Mouse (Mus musculus): ENCODE results near the gene Ttc8.

DNA sequence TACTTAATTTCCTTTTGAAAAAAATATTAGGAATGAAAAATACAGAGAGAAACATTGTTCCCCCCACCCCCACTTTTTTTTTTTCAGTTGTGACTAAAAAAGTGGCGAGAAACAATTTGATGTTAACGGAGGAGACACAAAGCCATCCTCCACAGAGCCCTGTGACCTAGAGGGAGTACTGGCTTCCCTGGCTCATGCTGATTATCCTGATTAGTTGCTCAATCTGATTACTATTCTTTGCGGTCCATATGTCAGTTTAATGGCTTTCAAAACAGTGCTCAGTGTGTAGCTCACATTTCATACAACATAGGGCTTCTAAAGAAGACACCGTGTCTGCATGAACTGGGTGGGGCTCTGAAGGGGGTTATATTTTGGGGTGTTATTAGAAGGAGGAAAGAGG is 12.1 kb downstream of the Ttc8 start:
- no peak for TF ChIP-seq CTCF (IDR thresholded peaks at IDR 0.05; ENCODE audit: low read depth)
- TF ChIP-seq EP300 (IDR thresholded peaks at IDR 0.05; ENCODE audit: low read depth) = no peak
